Comparison of ENCODE assay signal across 8 mouse cellular contexts in genomic region chr5:113607941-113608431, GRCm38 (mm10). TPM values are rescaled to one million over a fixed set of nuclear protein-coding genes. Genes with fewer than 3 reads are reported as not detected.
DNase-seq lines count a peak whose midpoint lies in the region; ATAC-seq lines count a peak whose summit lies in the region.

No protein-coding gene starts in this region.

- peak overlapping the region; percentile 59 for H3K27ac ChIP-seq in hindbrain, embryonic 10.5 days
- no peak overlapping the region for H3K27ac ChIP-seq in hindbrain, embryonic 12.5 days
- peak overlapping the region; percentile 84 for H3K27ac ChIP-seq in limb, embryonic 10.5 days
- H3K27ac ChIP-seq in liver, embryonic 11.5 days (ENCODE audit: low read depth, low read length), result no peak overlapping the region

- H3K4me2 ChIP-seq in hindbrain, embryonic 12.5 days (replicated peaks), result no peak overlapping the region
- H3K4me2 ChIP-seq in liver, embryonic 11.5 days, result no peak overlapping the region

- no peaks in the 10 kb centered on the region for H3K36me3 ChIP-seq in hindbrain, embryonic 10.5 days
- H3K36me3 ChIP-seq in hindbrain, embryonic 12.5 days, result no peaks in the 10 kb centered on the region
- H3K36me3 ChIP-seq in limb, embryonic 10.5 days, result peaks cover 5% of the 10 kb centered on the region; the same call in 1 of the 2 replicates
- H3K36me3 ChIP-seq in liver, embryonic 11.5 days (ENCODE audit: control insufficient read depth, insufficient read depth, low read length), result no peaks in the 10 kb centered on the region

- no peaks in the 10 kb centered on the region for H3K27me3 ChIP-seq in hindbrain, embryonic 10.5 days (ENCODE audit: insufficient read depth, poor library complexity, severe bottlenecking)
- peaks cover 4% of the 10 kb centered on the region; the same call in 1 of the 2 replicates for H3K27me3 ChIP-seq in hindbrain, embryonic 12.5 days
- no peaks in the 10 kb centered on the region for H3K27me3 ChIP-seq in limb, embryonic 10.5 days (ENCODE audit: low read depth, poor library complexity, severe bottlenecking)
- no peaks in the 10 kb centered on the region for H3K27me3 ChIP-seq in liver, embryonic 11.5 days (replicated peaks; ENCODE audit: control insufficient read depth, insufficient read depth, low read length)

- no peak overlapping the region for H3K4me3 ChIP-seq in hindbrain, embryonic 10.5 days
- H3K4me3 ChIP-seq in hindbrain, embryonic 12.5 days, result no peak overlapping the region
- H3K4me3 ChIP-seq in limb, embryonic 10.5 days, result 0 out of 2 replicates have a peak overlapping the region, but pooled peaks have one; percentile 20
- H3K4me3 ChIP-seq in liver, embryonic 11.5 days (ENCODE audit: low read depth, low read length), result no peak overlapping the region

- intact Hi-C loops in left cerebral cortex, postnatal 10 days (cut with DNase I), result no loop called here

- no peaks in the 10 kb centered on the region for H3K9me3 ChIP-seq in hindbrain, embryonic 10.5 days
- H3K9me3 ChIP-seq in hindbrain, embryonic 12.5 days (replicated peaks), result no peaks in the 10 kb centered on the region
- no peaks in the 10 kb centered on the region for H3K9me3 ChIP-seq in limb, embryonic 10.5 days (replicated peaks)
- no peaks in the 10 kb centered on the region for H3K9me3 ChIP-seq in liver, embryonic 11.5 days (ENCODE audit: control insufficient read depth, low read length)

- WGBS in hindbrain, embryonic 10.5 days, result 29% methylated on average over 13 of the region's 13 CpGs
- WGBS in hindbrain, embryonic 12.5 days, result 34% methylated on average over 13 of the region's 13 CpGs
- 20% methylated on average over 13 of the region's 13 CpGs for WGBS in limb, embryonic 10.5 days
- 25% methylated on average over 13 of the region's 13 CpGs for WGBS in liver, embryonic 11.5 days

- peaks cover 53% of the 10 kb centered on the region for H3K4me1 ChIP-seq in hindbrain, embryonic 10.5 days (replicated peaks)
- H3K4me1 ChIP-seq in hindbrain, embryonic 12.5 days, result peaks cover 27% of the 10 kb centered on the region
- H3K4me1 ChIP-seq in limb, embryonic 10.5 days, result peaks cover 67% of the 10 kb centered on the region
- no peaks in the 10 kb centered on the region for H3K4me1 ChIP-seq in liver, embryonic 11.5 days (replicated peaks; ENCODE audit: control insufficient read depth, insufficient read depth, low read length)

- no peak overlapping the region for H3K9ac ChIP-seq in hindbrain, embryonic 12.5 days
- H3K9ac ChIP-seq in liver, embryonic 11.5 days (ENCODE audit: low read depth, low read length), result no peak overlapping the region

- DNase-seq in hindbrain, embryonic 10.5 days (ENCODE audit: low spot score), result no peak
- peak; percentile 79 for DNase-seq in ZHBTc4 (ENCODE audit: low read depth, low spot score)
- DNase-seq in heart, adult 9 months (ENCODE audit: low spot score in 2 of 2), result peak; percentile 64 to 76
- DNase-seq in limb, embryonic 10.5 days (ENCODE audit: low spot score), result no peak
- no peak for DNase-seq in liver, embryonic 11.5 days (ENCODE audit: low spot score)
- no peak for DNase-seq in thymus, postnatal 14 days
- no peak for DNase-seq in left cerebral cortex, postnatal 10 days (ENCODE audit: extremely low spot score in 1 of 2, low spot score in 2 of 2)

- no peak for ATAC-seq in hindbrain, embryonic 12.5 days (ENCODE audit: low FRiP score)
- ATAC-seq in liver, embryonic 11.5 days (replicated peaks; ENCODE audit: low FRiP score), result no peak

RNA-seq across cellular contexts. Expression of gene Cmklr1, which starts 42.2 kb away (rescaled TPM):
- 0.78 and 1.1 TPM in 2 replicates for polyA plus RNA-seq in hindbrain, embryonic 10.5 days (2016; fragmentation: Nextera tagmentation; extraction: Ambion mirVana)
- 2.0 and 2.1 TPM in 2 replicates for polyA plus RNA-seq in hindbrain, embryonic 12.5 days (2016; fragmentation: Nextera tagmentation; extraction: Ambion mirVana)
- 2.3 and 3.4 TPM in 2 replicates for polyA plus RNA-seq in limb, embryonic 10.5 days (2016; fragmentation: Nextera tagmentation; extraction: Ambion mirVana)
- 2.5 and 2.6 TPM in 2 replicates for polyA plus RNA-seq in liver, embryonic 11.5 days (2014; fragmentation: Nextera tagmentation; extraction: Ambion mirVana)
- total RNA-seq in left cerebral cortex, postnatal 10 days (2021), result 1 to 10 TPM; 3.6 to 4.1 TPM

Comparison
In these comparisons a context has a peak if more than half of its experiments do, and no peak if none do; other contexts are left out.
1. H3K27ac ChIP-seq: peak in hindbrain, embryonic 10.5 days (single experiment) and limb, embryonic 10.5 days (single experiment); none in hindbrain, embryonic 12.5 days (single experiment) and liver, embryonic 11.5 days (single experiment).
2. DNase-seq: peak in ZHBTc4 (single experiment) and heart, adult 9 months (2 of 2); none in hindbrain, embryonic 10.5 days (single experiment), limb, embryonic 10.5 days (single experiment), liver, embryonic 11.5 days (single experiment), thymus, postnatal 14 days (single experiment) and left cerebral cortex, postnatal 10 days (0 of 2).